Mouse (Mus musculus) urinary bladder, adult 2 months (tissue): ENCODE data around the gene Rnase11. TPM values are rescaled to one million over a fixed set of nuclear protein-coding genes. Genes with fewer than 3 reads are reported as not detected.

ENCODE experiments used
- DNase-seq: peaks from one replicate; pipeline ENCODE4 v3.0.0; 2022; ENCODE audit warnings: low spot score
- polyA plus RNA-seq: library from polyadenylated mRNA; depleted of rRNA; stranded (reverse); fragments of >200 nt; gene quantifications from 2 replicates; pipeline ENCODE4 v1.2.3, GENCODE M21; 2012; rRNA removed

The Rnase11 gene
- polyA plus RNA-seq, 1 experiment: not detected

GRCm38 (mm10) chr14:51008781-51009180 lies 41.2 kb downstream of the Rnase11 start:
- no peak for DNase-seq

- no peak for DNase-seq
Observed at GRCm38 (mm10) chr14:51007914-51008713, 41.8 kb downstream of the Rnase11 start.

GRCm38 (mm10) chr14:51007152-51007801 lies 42.7 kb downstream of the Rnase11 start, which contains the start of gene Rnase10:
Gene Rnase10, plus strand, starts transcription at chr14:51007751.
- no peak for DNase-seq

Other genes starting within 250 kb of the Rnase11 start
- gene Ccnb1ip1, start 242.4 kb downstream of the Rnase11 start, polyA plus RNA-seq: not detected in 2 replicates
- 55.8 and 64.0 TPM in 2 replicates for gene Parp2, start 242.3 kb downstream of the Rnase11 start, polyA plus RNA-seq
- gene Tep1, start 179.6 kb downstream of the Rnase11 start, polyA plus RNA-seq: 25.3 and 29.5 TPM in 2 replicates
- 1.7 and 2.5 TPM in 2 replicates for gene Klhl33, start 152.7 kb downstream of the Rnase11 start, polyA plus RNA-seq
- gene Osgep, start 125.3 kb downstream of the Rnase11 start, polyA plus RNA-seq: 75.6 and 84.0 TPM in 2 replicates
- gene Apex1, start 125.2 kb downstream of the Rnase11 start, polyA plus RNA-seq: 56.6 and 59.1 TPM in 2 replicates
- 79.4 and 104 TPM in 2 replicates for gene Pip4p1, start 119.3 kb downstream of the Rnase11 start, polyA plus RNA-seq
- 49.9 and 64.9 TPM in 2 replicates for gene Pnp, start 119.1 kb downstream of the Rnase11 start, polyA plus RNA-seq
- gene Gm49342, start 105.6 kb downstream of the Rnase11 start, polyA plus RNA-seq: 45.7 and 54.1 TPM in 2 replicates
- 2.6 and 3.7 TPM in 2 replicates for gene Pnp2, start 94.2 kb downstream of the Rnase11 start, polyA plus RNA-seq
- 0.28 and 0.41 TPM in 2 replicates for gene Rnase10, start 42.4 kb downstream of the Rnase11 start, polyA plus RNA-seq
- gene Rnase9, start 8.3 kb downstream of the Rnase11 start, polyA plus RNA-seq: not detected in 2 replicates
- 0.32 TPM in 1 of 2 replicates, not detected in the other for gene Rnase12, start 7.5 kb upstream of the Rnase11 start, polyA plus RNA-seq
- gene Olfr750, start 24.3 kb upstream of the Rnase11 start, polyA plus RNA-seq: 0.06 TPM in 1 of 2 replicates, not detected in the other
- gene Rnase4, start 40.9 kb upstream of the Rnase11 start, polyA plus RNA-seq: 373 and 403 TPM in 2 replicates
- gene Ang, start 41.0 kb upstream of the Rnase11 start, polyA plus RNA-seq: 60.1 and 64.0 TPM in 2 replicates
- 0.04 and 0.06 TPM in 2 replicates for gene Eddm3b, start 64.3 kb upstream of the Rnase11 start, polyA plus RNA-seq
- 7.1 and 8.3 TPM in 2 replicates for gene Rnase6, start 73.7 kb upstream of the Rnase11 start, polyA plus RNA-seq
- 0.30 and 0.40 TPM in 2 replicates for gene Rnase1, start 96.6 kb upstream of the Rnase11 start, polyA plus RNA-seq
- not detected in 2 replicates for gene Rnase2b, start 112.1 kb upstream of the Rnase11 start, polyA plus RNA-seq
- not detected in 2 replicates for gene Ang2, start 149.0 kb upstream of the Rnase11 start, polyA plus RNA-seq
- gene Ear14, start 153.2 kb upstream of the Rnase11 start, polyA plus RNA-seq: not detected in 2 replicates
- 0.12 TPM in 1 of 2 replicates, not detected in the other for gene Rnase2a, start 205.9 kb upstream of the Rnase11 start, polyA plus RNA-seq